In genomic region chr16:91081508-91081907, GRCm38 (mm10) we compare ENCODE assay signal across 9 mouse cellular contexts. TPM values are rescaled to one million over a fixed set of nuclear protein-coding genes. Genes with fewer than 3 reads are reported as not detected.
DNase-seq lines count a peak whose midpoint lies in the region; ATAC-seq and TF ChIP-seq lines count a peak whose summit lies in the region.
"Had no signal": no experiment of that assay in that cellular context is flagged by ENCODE, and none has a peak within 500 bp of the region (broad histone marks: within the 10 kb centered on the region; RNA-seq: fewer than 3 reads in every experiment).

No protein-coding gene starts in this region.

- peak; percentile 83 for TF ChIP-seq CTCF in liver, adult 2 months (IDR thresholded peaks at IDR 0.05; ENCODE audit: low read depth, low read length)
- peak; percentile 87 for TF ChIP-seq CTCF in stomach, postnatal 0 days (IDR thresholded peaks at IDR 0.05; ENCODE audit: low read depth)

- no peaks in the 10 kb centered on the region for H3K27me3 ChIP-seq in liver, adult 2 months (ENCODE audit: control insufficient read depth, insufficient read depth, low read length)
- peaks cover 7% of the 10 kb centered on the region; the same call in 1 of the 2 replicates for H3K27me3 ChIP-seq in neural tube, embryonic 11.5 days (ENCODE audit: control insufficient read depth, insufficient read depth, low read length)
- H3K27me3 ChIP-seq in stomach, postnatal 0 days (ENCODE audit: control insufficient read depth, insufficient read depth, low read length): no peaks in the 10 kb centered on the region

- no peaks in the 10 kb centered on the region for H3K36me3 ChIP-seq in liver, adult 2 months (ENCODE audit: control insufficient read depth, insufficient read depth, low read length)
- no peaks in the 10 kb centered on the region for H3K36me3 ChIP-seq in neural tube, embryonic 11.5 days (ENCODE audit: control insufficient read depth, insufficient read depth, low read length)
- no peaks in the 10 kb centered on the region for H3K36me3 ChIP-seq in stomach, postnatal 0 days (ENCODE audit: control insufficient read depth, insufficient read depth, low read length)
- H3K36me3 ChIP-seq: embryonic facial prominence, embryonic 15.5 days had no signal

- no peak overlapping the region for H3K4me3 ChIP-seq in liver, adult 2 months (ENCODE audit: insufficient read depth, low read depth, low read length)
- H3K4me3 ChIP-seq in neural tube, embryonic 11.5 days (ENCODE audit: low read depth, low read length): no peak overlapping the region
- H3K4me3 ChIP-seq in stomach, postnatal 0 days (ENCODE audit: low read depth, low read length): no peak overlapping the region
- H3K4me3 ChIP-seq: embryonic facial prominence, embryonic 15.5 days had no signal

- H3K9me3 ChIP-seq in neural tube, embryonic 11.5 days (ENCODE audit: control insufficient read depth, low read length): no peaks in the 10 kb centered on the region
- H3K9me3 ChIP-seq in stomach, postnatal 0 days (ENCODE audit: control insufficient read depth, low read length): no peaks in the 10 kb centered on the region
- H3K9me3 ChIP-seq: embryonic facial prominence, embryonic 15.5 days had no signal

- TF ChIP-seq POLR2A in liver, adult 2 months (IDR thresholded peaks at IDR 0.05; ENCODE audit: extremely low read depth, insufficient read depth, low read length): no peak

- H3K27ac ChIP-seq in liver, adult 2 months (replicated peaks; ENCODE audit: insufficient read depth, low read depth, low read length): no peak overlapping the region
- no peak overlapping the region for H3K27ac ChIP-seq in neural tube, embryonic 11.5 days (ENCODE audit: low read depth, low read length)
- H3K27ac ChIP-seq in stomach, postnatal 0 days (replicated peaks): no peak overlapping the region
- H3K27ac ChIP-seq: embryonic facial prominence, embryonic 15.5 days had no signal

- no peak overlapping the region for H3K4me2 ChIP-seq in neural tube, embryonic 11.5 days (ENCODE audit: low read depth)
- H3K4me2 ChIP-seq in stomach, postnatal 0 days (replicated peaks; ENCODE audit: low read depth): no peak overlapping the region
- H3K4me2 ChIP-seq: embryonic facial prominence, embryonic 15.5 days had no signal

- H3K79me2 ChIP-seq in liver, adult 2 months (ENCODE audit: control insufficient read depth, insufficient read depth, low read length): no peaks in the 10 kb centered on the region

- DNase-seq in urinary bladder, adult 18-20 months (ENCODE audit: low spot score in 2 of 2): peak; percentile 28 to 44
- DNase-seq in urinary bladder, postnatal 10 days (ENCODE audit: low spot score): no peak
- peak; percentile 89 for DNase-seq in cerebellum, adult 9-10 months
- peak; percentile 46 to 66 for DNase-seq in frontal cortex, postnatal 10 days (ENCODE audit: low spot score in 2 of 2)
- DNase-seq in kidney, adult 9 months: peak; percentile 73
- DNase-seq in liver, adult 2 months (ENCODE audit: extremely low read depth, low read depth, low spot score): peak; percentile 47
- DNase-seq in neural tube, embryonic 11.5 days (ENCODE audit: low spot score): peak; percentile 56
- DNase-seq in stomach, postnatal 0 days (ENCODE audit: low spot score): peak; percentile 65

- peaks cover 10% of the 10 kb centered on the region for H3K4me1 ChIP-seq in liver, adult 2 months (ENCODE audit: control insufficient read depth, insufficient read depth, low read length)
- H3K4me1 ChIP-seq in neural tube, embryonic 11.5 days (ENCODE audit: control insufficient read depth, insufficient read depth, low read length): no peaks in the 10 kb centered on the region
- H3K4me1 ChIP-seq in stomach, postnatal 0 days (replicated peaks; ENCODE audit: control insufficient read depth, insufficient read depth): no peaks in the 10 kb centered on the region

- no peak overlapping the region for H3K9ac ChIP-seq in liver, adult 2 months (ENCODE audit: low read depth, low read length)
- H3K9ac ChIP-seq in neural tube, embryonic 11.5 days (ENCODE audit: low read length): no peak overlapping the region
- no peak overlapping the region for H3K9ac ChIP-seq in stomach, postnatal 0 days (ENCODE audit: low read length)
- H3K9ac ChIP-seq: embryonic facial prominence, embryonic 15.5 days had no signal

- WGBS in liver, adult 2 months: 24% methylated on average over 9 of the region's 12 CpGs
- WGBS in neural tube, embryonic 11.5 days: 25% methylated on average over 11 of the region's 12 CpGs
- 22% methylated on average over 9 of the region's 12 CpGs for WGBS in stomach, postnatal 0 days

- ATAC-seq in neural tube, embryonic 11.5 days (ENCODE audit: insufficient read depth, low FRiP score, low TSS enrichment): no peak
- ATAC-seq in stomach, postnatal 0 days (ENCODE audit: low FRiP score, low TSS enrichment): 0 out of 2 replicates have a peak, but pooled peaks have one; percentile 21

- no peak for TF ChIP-seq EP300 in stomach, postnatal 0 days (optimal IDR thresholded peaks at IDR 0.05)

RNA-seq across cellular contexts. Expression of gene 4932438H23Rik, which starts 13.4 kb away (rescaled TPM):
- total RNA-seq in liver, adult 2 months (2014; rRNA removed): not detected in 2 replicates
- not detected in 2 replicates for polyA plus RNA-seq in liver, adult 2 months (2012; rRNA removed)
- 0.15 TPM in 1 of 2 replicates, not detected in the other for polyA plus RNA-seq in neural tube, embryonic 11.5 days (2014; fragmentation: Nextera tagmentation; extraction: Ambion mirVana)
- polyA plus RNA-seq in stomach, postnatal 0 days (2015; fragmentation: Nextera tagmentation; extraction: Ambion mirVana): 0.04 and 0.10 TPM in 2 replicates

RNA-seq across cellular contexts. Expression of gene Paxbp1, which starts 37.2 kb away (rescaled TPM):
- 24.1 and 26.1 TPM in 2 replicates for total RNA-seq in liver, adult 2 months (2014; rRNA removed)
- polyA plus RNA-seq in liver, adult 2 months (2012; rRNA removed): 4.8 and 8.1 TPM in 2 replicates
- polyA plus RNA-seq in neural tube, embryonic 11.5 days (2014; fragmentation: Nextera tagmentation; extraction: Ambion mirVana): 83.5 and 88.1 TPM in 2 replicates
- 13.8 and 15.0 TPM in 2 replicates for polyA plus RNA-seq in stomach, postnatal 0 days (2015; fragmentation: Nextera tagmentation; extraction: Ambion mirVana)
